Mouse (Mus musculus): ENCODE results near the gene Rfx8. TPM values are rescaled to one million over a fixed set of nuclear protein-coding genes. Genes with fewer than 3 reads are reported as not detected.

The Rfx8 gene
- total RNA-seq, 4 experiments from 2014 or later = 0.18 to 1.2 (median 0.45) TPM; not detected in 1

GRCm38 (mm10) chr1:39648584-39648983 lies 72.2 kb downstream of the Rfx8 start:
- DNase-seq (ENCODE audit: low spot score in 2 of 2) = no peak

DNA sequence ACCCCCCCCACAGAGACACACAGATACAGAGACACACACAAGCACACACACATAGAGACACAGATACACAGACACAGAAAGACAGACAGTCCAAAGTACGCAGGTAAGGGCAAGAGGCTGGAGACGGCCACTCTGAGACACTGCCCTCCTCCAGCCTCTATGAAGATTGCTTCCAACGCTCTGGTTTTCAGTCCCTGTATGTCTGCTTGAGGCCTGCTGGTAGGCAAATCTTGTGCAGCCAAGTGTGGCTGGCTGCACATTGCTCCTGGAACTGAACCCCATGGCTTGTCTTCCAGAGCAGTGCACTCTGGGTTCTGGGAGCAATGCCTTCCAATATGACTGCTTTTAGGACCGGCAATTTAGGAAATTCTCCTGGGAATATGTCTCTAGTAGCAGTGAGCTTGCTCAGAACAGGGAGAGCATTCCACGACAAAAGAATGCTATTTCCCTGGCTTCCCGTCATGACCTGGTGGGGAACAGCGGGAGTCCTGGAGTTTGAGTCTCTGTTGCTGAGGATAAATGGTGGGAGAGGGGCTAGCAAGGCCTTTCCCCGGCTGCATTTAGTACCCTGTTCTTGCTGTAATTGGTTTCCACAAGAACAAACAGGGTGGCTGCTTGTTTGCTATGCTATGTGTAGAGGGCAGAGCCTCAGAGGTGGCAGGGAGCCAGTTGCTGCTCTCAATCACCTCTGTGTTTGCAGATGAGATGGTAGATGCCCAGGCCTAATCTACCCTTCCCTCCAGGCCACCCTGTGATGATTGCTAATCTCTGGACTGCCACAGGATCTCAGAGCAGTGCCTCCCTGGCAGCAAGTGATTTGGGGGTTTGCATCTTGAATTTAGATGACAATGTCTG lies 74.7 kb downstream of the Rfx8 start:
- peak; percentile 44 to 53 for DNase-seq (ENCODE audit: low spot score in 2 of 2)

GRCm38 (mm10) chr1:39644333-39644732 lies 76.5 kb downstream of the Rfx8 start:
- DNase-seq (ENCODE audit: low spot score in 2 of 2) = no peak

- no peak for DNase-seq (ENCODE audit: low spot score in 2 of 2)
Measured at GRCm38 (mm10) chr1:39641667-39642066, 79.1 kb downstream of the Rfx8 start.

DNA sequence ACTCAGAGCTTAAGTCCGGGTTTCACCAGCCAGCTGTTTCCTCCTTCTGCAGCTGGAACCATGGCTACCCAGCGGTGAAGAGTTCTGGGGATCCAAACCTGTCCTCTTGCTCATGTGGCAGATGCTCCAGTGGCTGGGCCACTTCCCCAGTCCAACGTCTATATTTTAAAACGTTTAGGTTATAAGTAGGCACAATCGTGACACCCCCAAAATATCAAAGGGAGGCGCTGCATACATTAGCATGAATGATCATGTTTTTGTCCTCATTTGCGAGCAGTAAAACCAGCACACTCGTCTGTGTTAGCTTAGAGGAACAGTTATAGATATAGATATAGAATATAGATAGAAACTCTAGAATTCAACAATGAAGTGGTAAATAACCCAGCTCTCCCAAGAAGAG lies 83.7 kb downstream of the Rfx8 start:
- DNase-seq (ENCODE audit: low spot score in 2 of 2) = no peak

GRCm38 (mm10) chr1:39636660-39637059 lies 84.1 kb downstream of the Rfx8 start:
- DNase-seq (ENCODE audit: low spot score in 2 of 2) = no peak

DNA sequence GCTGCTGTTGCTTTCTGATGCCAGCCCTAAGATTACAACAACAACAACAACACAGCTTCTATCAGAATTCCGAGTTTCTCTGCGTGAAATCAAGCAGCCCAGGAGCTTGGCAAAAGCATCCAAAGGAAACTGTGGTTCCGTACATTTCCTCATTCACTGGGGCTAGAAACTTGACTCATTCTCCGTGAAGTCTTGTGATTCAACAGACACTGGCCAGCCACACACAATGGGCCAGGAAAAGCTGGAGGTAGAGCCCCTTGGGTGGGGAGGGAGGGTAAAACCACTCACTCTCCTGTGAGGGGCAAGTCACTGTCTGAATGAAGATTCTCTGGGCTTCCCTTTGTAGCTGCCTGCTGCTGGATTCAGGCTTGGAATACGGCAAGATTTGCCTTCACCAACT lies 84.6 kb downstream of the Rfx8 start:
- DNase-seq (ENCODE audit: low spot score in 2 of 2) = no peak

DNA sequence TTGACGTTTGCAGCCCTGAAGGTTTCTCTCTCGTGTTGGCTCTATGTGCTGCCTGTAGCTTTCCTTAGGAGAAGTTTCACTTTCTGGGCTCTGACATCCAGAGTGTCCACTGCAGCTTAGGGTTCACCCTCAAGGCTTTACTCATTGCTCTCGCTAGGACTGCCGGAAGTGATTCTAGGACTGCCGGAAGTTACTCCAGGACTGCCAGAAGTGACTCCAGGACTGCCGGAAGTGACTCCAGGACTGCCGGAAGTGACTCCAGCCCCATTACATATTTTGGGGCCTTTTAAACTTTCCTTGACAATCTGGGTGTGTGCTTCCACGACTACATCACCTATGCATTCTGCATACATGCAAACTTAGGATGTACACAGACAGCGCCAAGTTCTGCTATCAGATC lies 92.2 kb downstream of the Rfx8 start:
- no peak for DNase-seq (ENCODE audit: low spot score in 2 of 2)

DNA sequence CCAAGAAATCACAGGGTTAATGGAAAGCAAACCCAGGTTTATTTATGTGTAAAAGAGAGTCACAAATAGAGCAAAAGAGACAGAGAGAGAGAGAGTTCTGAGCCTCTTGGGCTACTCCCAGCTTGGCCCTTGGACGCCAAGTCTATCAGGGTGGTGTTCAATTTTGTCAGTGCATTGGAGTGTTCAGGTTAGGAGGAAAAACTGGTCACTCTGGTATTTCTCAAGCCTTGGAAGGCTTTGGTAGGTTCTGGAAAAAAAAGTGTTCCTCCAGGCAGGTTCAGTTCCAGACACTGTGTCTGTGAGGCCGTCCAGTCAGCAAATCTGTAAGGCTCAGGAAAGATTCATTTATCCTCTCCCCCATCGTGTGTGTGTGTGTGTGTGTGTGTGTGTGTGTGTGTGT lies 95.3 kb downstream of the Rfx8 start:
- no peak for DNase-seq (ENCODE audit: low spot score in 2 of 2)

- no peak for DNase-seq (ENCODE audit: low spot score in 2 of 2)
Measured at GRCm38 (mm10) chr1:39623729-39624128, 97.1 kb downstream of the Rfx8 start.

GRCm38 (mm10) chr1:39623106-39623505 lies 97.7 kb downstream of the Rfx8 start:
- no peak for DNase-seq (ENCODE audit: low spot score in 2 of 2)

DNA sequence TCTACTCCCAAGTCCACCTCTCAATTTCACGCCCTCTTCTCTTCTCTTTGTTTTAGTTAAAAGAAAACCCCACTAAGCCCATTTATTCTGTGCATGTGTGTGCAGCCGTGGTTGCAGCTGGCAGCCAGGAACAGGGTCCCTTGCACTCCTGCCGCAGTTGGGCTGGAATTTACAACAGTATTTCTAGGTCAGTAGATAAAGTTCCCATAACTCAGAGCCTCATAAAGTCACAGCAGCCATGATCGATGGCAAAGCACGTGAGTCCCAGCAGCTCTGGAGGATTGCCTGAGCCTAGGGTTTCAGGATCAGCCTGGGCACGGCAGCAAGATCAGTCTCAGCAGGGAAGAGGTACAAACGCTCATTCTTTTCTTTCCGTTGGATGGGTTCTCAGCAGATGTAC lies 102.3 kb downstream of the Rfx8 start:
- DNase-seq (ENCODE audit: low spot score in 2 of 2) = no peak

DNA sequence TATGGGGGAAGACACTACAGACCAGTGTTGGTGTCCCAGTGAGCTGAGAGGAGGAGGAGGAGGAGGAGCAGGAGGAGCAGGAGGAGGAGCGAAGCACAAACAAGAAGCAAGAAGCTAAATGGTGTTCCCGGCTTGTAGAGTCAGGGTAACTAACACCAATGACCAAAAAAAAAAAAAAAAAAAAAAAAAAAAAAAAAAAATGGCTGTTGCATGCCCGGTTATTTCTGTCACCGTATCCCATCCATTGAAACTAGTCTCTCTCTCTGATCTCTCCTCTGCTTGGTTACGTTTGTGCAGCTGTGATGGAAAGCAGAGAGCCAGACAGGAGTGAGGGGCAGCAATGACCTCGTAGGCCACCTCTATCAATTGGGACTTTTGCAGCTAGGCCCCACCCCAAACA lies 105.3 kb downstream of the Rfx8 start:
- no peak for DNase-seq (ENCODE audit: low spot score in 2 of 2)

Other genes with a start within 250 kb of the Rfx8 start
- 10 to 100 TPM; 13.4 to 15.4 (median 15.0) TPM for gene Tbc1d8, start 242.2 kb downstream of the Rfx8 start, total RNA-seq (2022)
- gene Cnot11, start 186.0 kb downstream of the Rfx8 start, total RNA-seq (2022) = 10 to 100 TPM; 22.0 to 24.5 (median 22.9) TPM
- gene Rnf149, start 143.6 kb downstream of the Rfx8 start, total RNA-seq (2022) = 10 to 100 TPM; 31.6 to 35.1 (median 32.7) TPM
- gene Creg2, start 69.5 kb downstream of the Rfx8 start, total RNA-seq (2022) = 100 to 1,000 TPM in 2 of 4 experiments, 10 to 100 TPM in 2; 71.1 to 105 (median 89.3) TPM
- gene Gm3646, start 84.3 kb upstream of the Rfx8 start, total RNA-seq (2022) = not detected
- 100 to 1,000 TPM; 127 to 159 (median 152) TPM for gene Map4k4, start 179.9 kb upstream of the Rfx8 start, total RNA-seq (2022)

All from layer of hippocampus, adult 8-10 months (tissue).